Mouse (Mus musculus): ENCODE results near the gene Rhbg. TPM values are rescaled to one million over a fixed set of nuclear protein-coding genes. Genes with fewer than 3 reads are reported as not detected.

Gene Rhbg
- polyA plus RNA-seq, 1 experiment from 2014 or later, result 16.3 TPM

DNA sequence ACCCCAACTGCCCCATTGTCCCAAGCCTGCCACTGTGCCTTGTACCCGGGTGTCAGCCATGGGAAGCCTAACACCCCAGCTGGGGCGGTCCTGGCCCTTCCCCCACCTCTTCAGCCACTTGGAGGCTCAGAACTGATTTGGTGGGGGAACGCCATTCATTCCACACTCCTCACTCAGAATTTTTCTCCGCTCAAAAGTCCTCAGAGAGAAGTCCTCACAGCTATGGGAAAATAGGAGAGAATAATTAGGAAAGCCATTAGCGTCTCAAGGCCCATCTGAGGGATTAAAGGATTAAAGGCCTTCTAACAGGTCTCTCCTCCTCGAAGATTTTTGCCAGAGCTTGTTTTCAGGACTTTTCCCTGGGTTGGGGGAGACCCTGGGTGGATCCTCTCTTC lies 17.4 kb downstream of the Rhbg start:
- H3K4me3 ChIP-seq (ENCODE audit: low read depth, low read length), result no peak overlapping the region
- no peaks in the 10 kb centered on the region for H3K9me3 ChIP-seq (ENCODE audit: control insufficient read depth, low read length)
- H3K4me1 ChIP-seq (replicated peaks; ENCODE audit: control insufficient read depth, insufficient read depth, low read length), result no peaks in the 10 kb centered on the region
- no peak overlapping the region for H3K4me2 ChIP-seq
- H3K9ac ChIP-seq (ENCODE audit: low read depth, low read length), result no peak overlapping the region
- no peak overlapping the region for H3K27ac ChIP-seq (ENCODE audit: low read depth, low read length)
- DNase-seq (ENCODE audit: low spot score) (no peak), ATAC-seq (replicated peaks; ENCODE audit: low FRiP score) (no peak)
- 22% methylated on average over 6 of the region's 6 CpGs for WGBS
- peaks cover 82% of the 10 kb centered on the region for H3K27me3 ChIP-seq (replicated peaks; ENCODE audit: control insufficient read depth, insufficient read depth, low read length)
- H3K36me3 ChIP-seq (ENCODE audit: control insufficient read depth, insufficient read depth, low read length), result no peaks in the 10 kb centered on the region

DNA sequence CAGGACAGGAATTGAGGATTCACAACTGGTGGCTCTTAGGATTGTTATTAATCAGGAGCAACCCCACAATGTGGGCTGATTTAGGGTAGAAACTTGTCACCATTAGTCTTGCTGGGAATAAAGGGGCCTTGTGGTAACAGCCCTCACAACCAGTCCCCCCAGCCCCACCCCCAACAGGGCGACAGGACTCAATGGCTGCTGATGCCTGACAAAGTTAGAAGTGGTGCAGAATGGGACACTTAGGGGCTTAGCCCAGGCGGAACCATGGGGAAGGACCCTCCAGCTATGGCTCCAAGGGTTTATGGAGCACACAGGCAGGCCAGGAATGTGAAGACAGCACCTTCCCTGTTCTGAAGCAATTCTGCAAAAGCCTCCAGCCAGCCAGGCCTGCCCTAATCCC lies 18.9 kb downstream of the Rhbg start:
- no peak overlapping the region for H3K4me3 ChIP-seq (ENCODE audit: low read depth, low read length)
- WGBS, result 64% methylated on average over 2 of the region's 2 CpGs
- H3K9ac ChIP-seq (ENCODE audit: low read depth, low read length), result no peak overlapping the region
- DNase-seq (ENCODE audit: low spot score), result no peak
- no peak for ATAC-seq (replicated peaks; ENCODE audit: low FRiP score)
- H3K4me2 ChIP-seq, result no peak overlapping the region
- no peak overlapping the region for H3K27ac ChIP-seq (ENCODE audit: low read depth, low read length)
- peaks cover 81% of the 10 kb centered on the region for H3K27me3 ChIP-seq (replicated peaks; ENCODE audit: control insufficient read depth, insufficient read depth, low read length)
- no peaks in the 10 kb centered on the region for H3K36me3 ChIP-seq (ENCODE audit: control insufficient read depth, insufficient read depth, low read length)
- no peaks in the 10 kb centered on the region for H3K9me3 ChIP-seq (ENCODE audit: control insufficient read depth, low read length)
- no peaks in the 10 kb centered on the region for H3K4me1 ChIP-seq (replicated peaks; ENCODE audit: control insufficient read depth, insufficient read depth, low read length)

DNA sequence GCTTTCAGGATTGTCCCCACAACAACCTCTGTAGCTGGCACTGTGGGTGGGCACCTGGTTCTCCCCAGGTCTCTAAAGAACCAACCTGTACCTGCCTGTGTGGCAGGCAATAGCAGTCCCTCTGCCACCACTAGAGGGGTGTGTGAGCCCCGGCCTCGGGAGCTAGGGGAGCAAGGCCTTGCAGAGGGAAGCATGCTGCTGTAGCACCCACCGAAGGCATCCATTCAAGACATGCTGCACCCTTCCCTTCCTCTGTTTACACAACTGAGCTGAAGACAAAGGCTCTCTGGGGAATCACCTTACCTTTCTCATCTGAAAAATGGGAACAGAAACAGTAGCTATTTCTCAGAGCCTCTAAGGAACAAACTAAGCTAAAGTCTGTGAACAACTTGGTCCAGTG lies 19.3 kb downstream of the Rhbg start:
- Histone ChIP-seq H3K9ac (ENCODE audit: low read depth, low read length) (no peak overlapping the region), H3K36me3 (ENCODE audit: control insufficient read depth, insufficient read depth, low read length) (no peaks in the 10 kb centered on the region), H3K9me3 (ENCODE audit: control insufficient read depth, low read length) (no peaks in the 10 kb centered on the region), H3K27ac (ENCODE audit: low read depth, low read length) (no peak overlapping the region), H3K4me2 (no peak overlapping the region), H3K4me1 (replicated peaks; ENCODE audit: control insufficient read depth, insufficient read depth, low read length) (no peaks in the 10 kb centered on the region), H3K27me3 (replicated peaks; ENCODE audit: control insufficient read depth, insufficient read depth, low read length) (peaks cover 79% of the 10 kb centered on the region), H3K4me3 (ENCODE audit: low read depth, low read length) (no peak overlapping the region)
- no peak for DNase-seq (ENCODE audit: low spot score)
- WGBS, result 12% methylated on average over 3 of the region's 3 CpGs
- ATAC-seq (replicated peaks; ENCODE audit: low FRiP score), result no peak

DNA sequence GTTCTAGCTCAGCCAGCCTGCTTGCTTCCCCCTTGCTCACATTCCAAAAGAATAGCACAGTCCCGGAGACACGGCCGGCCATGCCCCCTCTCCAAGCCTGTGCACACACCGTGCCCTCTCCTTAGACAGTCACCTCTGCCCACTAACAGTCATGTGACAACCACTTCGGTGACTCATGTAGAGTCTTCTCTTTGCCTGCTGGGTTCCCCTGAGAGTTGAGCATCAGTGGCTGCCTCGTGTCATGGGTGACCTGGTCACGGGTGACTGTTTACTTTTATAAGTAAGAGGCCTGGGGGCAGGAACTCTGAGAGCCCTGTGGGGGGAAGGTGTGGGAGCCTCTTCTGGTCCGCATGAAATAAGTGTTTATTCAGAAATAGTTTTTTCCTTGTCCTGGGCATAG lies 20.5 kb downstream of the Rhbg start:
- H3K4me3 ChIP-seq (ENCODE audit: low read depth, low read length), result no peak overlapping the region
- no peaks in the 10 kb centered on the region for H3K36me3 ChIP-seq (ENCODE audit: control insufficient read depth, insufficient read depth, low read length)
- no peak overlapping the region for H3K4me2 ChIP-seq
- DNase-seq (ENCODE audit: low spot score), result no peak
- 67% methylated on average over 8 of the region's 8 CpGs for WGBS
- no peaks in the 10 kb centered on the region for H3K9me3 ChIP-seq (ENCODE audit: control insufficient read depth, low read length)
- no peak overlapping the region for H3K27ac ChIP-seq (ENCODE audit: low read depth, low read length)
- no peak overlapping the region for H3K9ac ChIP-seq (ENCODE audit: low read depth, low read length)
- ATAC-seq (replicated peaks; ENCODE audit: low FRiP score), result no peak
- no peaks in the 10 kb centered on the region for H3K4me1 ChIP-seq (replicated peaks; ENCODE audit: control insufficient read depth, insufficient read depth, low read length)
- peaks cover 76% of the 10 kb centered on the region for H3K27me3 ChIP-seq (replicated peaks; ENCODE audit: control insufficient read depth, insufficient read depth, low read length)

DNA sequence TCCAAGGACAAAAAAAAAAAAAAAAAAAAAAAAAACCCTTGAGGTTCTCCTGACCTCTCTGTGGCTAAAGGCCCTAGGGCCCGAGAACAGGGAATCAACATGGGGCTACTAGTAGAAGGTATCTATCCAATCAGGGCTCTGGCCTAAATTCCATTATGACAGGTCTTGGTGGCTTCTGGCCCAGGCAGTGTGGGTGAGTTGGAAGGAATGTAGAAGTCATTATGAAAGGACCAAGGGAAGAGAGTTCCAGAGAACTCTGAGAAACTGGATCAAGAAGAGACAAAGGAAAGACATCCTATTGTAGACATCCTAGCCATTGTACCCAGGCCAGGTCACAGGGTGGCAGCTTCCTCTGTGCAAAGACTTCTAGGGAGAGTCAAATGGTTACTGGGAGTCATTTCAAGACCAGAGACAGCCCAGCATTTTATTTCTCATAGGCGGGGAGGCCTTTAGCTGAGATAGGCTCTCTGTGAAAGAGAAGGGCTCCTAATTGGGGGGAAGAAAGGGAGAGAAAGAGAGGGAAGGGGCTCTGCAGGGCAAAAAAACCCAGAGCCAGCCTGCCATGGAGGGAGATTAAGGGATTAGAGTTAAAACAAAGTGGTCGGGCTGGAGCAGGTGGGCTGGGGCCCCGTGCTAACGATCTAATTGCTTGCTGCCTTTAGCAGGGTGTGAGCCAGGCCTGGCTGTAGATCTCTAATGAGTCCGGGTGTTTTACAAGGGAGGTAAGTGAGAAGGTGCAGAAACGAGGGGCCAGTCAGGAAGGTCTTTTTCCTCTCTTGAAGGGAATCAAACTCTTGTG lies 21.5 kb downstream of the Rhbg start:
- no peaks in the 10 kb centered on the region for H3K36me3 ChIP-seq (ENCODE audit: control insufficient read depth, insufficient read depth, low read length)
- H3K4me1 ChIP-seq (replicated peaks; ENCODE audit: control insufficient read depth, insufficient read depth, low read length), result no peaks in the 10 kb centered on the region
- ATAC-seq (replicated peaks; ENCODE audit: low FRiP score) (no peak), DNase-seq (ENCODE audit: low spot score) (no peak)
- peaks cover 73% of the 10 kb centered on the region for H3K27me3 ChIP-seq (replicated peaks; ENCODE audit: control insufficient read depth, insufficient read depth, low read length)
- H3K27ac ChIP-seq (ENCODE audit: low read depth, low read length), result no peak overlapping the region
- no peaks in the 10 kb centered on the region for H3K9me3 ChIP-seq (ENCODE audit: control insufficient read depth, low read length)
- H3K4me3 ChIP-seq (ENCODE audit: low read depth, low read length), result no peak overlapping the region
- H3K4me2 ChIP-seq, result no peak overlapping the region
- WGBS, result 27% methylated on average over 7 of the region's 7 CpGs
- no peak overlapping the region for H3K9ac ChIP-seq (ENCODE audit: low read depth, low read length)

DNA sequence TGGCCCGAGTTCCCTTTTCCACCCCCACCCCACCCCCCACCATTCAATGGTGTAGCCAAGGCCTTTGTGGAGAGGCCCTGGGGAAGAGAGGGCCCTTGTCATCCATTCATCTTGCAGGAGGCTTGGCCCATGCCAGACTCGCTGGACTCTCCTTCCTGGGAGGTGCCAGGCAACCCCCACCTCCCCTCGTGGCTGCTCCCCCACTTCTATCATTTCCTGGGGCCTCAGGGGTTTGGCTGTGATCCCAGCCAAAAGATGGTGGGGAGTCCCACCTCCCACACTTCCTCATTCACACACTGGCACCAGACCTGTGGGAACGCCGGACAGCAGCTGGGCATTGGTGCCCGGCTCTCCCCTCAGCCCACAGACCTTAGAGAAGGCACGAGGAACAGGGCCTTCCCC lies 22.2 kb downstream of the Rhbg start:
- Histone ChIP-seq H3K9me3 (ENCODE audit: control insufficient read depth, low read length) (no peaks in the 10 kb centered on the region), H3K27ac (ENCODE audit: low read depth, low read length) (no peak overlapping the region), H3K4me1 (replicated peaks; ENCODE audit: control insufficient read depth, insufficient read depth, low read length) (no peaks in the 10 kb centered on the region), H3K9ac (ENCODE audit: low read depth, low read length) (no peak overlapping the region), H3K27me3 (replicated peaks; ENCODE audit: control insufficient read depth, insufficient read depth, low read length) (peaks cover 66% of the 10 kb centered on the region), H3K4me2 (no peak overlapping the region), H3K4me3 (ENCODE audit: low read depth, low read length) (no peak overlapping the region), H3K36me3 (ENCODE audit: control insufficient read depth, insufficient read depth, low read length) (no peaks in the 10 kb centered on the region)
- no peak for ATAC-seq (replicated peaks; ENCODE audit: low FRiP score)
- WGBS, result 57% methylated on average over 7 of the region's 7 CpGs
- DNase-seq (ENCODE audit: low spot score), result no peak

DNA sequence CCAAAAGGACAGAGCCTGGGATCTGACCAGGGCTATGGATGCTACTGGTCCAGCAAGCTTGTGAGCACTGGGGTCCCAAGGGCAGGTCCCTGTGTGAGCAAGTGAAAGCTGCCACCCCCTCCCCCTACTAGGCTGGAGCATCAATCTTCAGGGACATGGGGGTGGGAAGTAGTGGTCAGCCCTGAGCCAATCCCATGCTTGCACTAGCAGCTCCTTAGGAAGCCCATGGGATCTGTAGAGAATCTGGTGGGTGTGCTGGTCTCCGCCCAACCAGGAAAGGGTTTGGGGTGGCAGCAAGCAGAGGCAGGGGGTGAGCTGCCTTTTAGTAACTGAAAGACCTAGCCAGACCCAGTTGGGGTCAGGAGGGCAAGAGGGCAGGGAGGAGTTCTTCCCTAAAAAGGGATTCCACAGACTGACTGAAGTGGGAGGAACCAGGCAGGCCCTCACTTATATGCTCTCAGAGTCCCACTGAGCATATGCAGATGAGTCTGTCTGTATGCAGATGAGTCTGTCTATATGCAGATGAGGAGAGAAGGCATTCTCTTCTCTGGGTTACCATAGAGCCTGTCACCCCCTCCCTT lies 23.4 kb downstream of the Rhbg start:
- Histone ChIP-seq H3K27ac (ENCODE audit: low read depth, low read length) (no peak overlapping the region), H3K4me2 (no peak overlapping the region), H3K36me3 (ENCODE audit: control insufficient read depth, insufficient read depth, low read length) (no peaks in the 10 kb centered on the region), H3K4me1 (replicated peaks; ENCODE audit: control insufficient read depth, insufficient read depth, low read length) (no peaks in the 10 kb centered on the region), H3K4me3 (ENCODE audit: low read depth, low read length) (no peak overlapping the region), H3K9me3 (ENCODE audit: control insufficient read depth, low read length) (no peaks in the 10 kb centered on the region), H3K9ac (ENCODE audit: low read depth, low read length) (no peak overlapping the region), H3K27me3 (replicated peaks; ENCODE audit: control insufficient read depth, insufficient read depth, low read length) (peaks cover 54% of the 10 kb centered on the region)
- ATAC-seq (replicated peaks; ENCODE audit: low FRiP score), result no peak
- no peak for DNase-seq (ENCODE audit: low spot score)
- WGBS, result 50% methylated on average over 1 of the region's 1 CpGs

DNA sequence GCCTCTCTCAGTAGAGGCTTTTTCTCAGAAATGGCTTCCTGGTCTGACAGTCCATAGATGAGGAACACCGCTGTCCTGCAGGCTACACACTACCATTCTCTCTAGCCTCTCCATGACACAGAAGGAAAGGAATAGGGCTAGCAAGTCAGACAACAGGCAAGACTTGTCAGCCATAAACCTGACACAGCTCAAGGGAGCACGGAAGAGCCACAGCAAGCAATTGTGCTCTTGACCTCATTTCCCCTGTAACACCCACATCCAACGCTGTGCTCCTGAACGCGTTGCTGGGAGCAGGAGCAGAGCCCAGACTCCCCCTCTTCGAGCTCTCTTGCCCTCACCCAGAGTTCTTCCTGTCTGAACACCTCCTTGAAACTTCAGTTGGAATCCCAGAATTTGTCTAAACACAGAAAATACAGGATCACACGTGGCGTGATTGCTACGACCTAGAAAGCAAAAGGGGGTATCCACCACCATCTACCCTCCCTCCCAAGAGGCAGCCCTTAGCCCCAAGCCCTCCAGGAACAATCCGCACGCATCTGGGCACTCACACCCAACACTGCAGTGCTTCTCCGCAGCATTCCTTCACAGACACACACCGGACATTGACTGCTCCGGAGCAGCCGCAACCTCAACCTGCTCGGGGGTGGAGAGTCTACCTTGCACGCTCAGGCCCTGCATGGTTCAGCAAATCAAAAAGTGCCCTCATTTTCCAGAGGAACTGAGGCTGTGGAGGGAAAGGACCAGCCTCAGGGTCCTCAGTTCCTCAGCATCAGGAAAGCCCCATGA lies 24.1 kb downstream of the Rhbg start:
- 45% methylated on average over 17 of the region's 17 CpGs for WGBS
- ATAC-seq (replicated peaks; ENCODE audit: low FRiP score) (no peak), DNase-seq (ENCODE audit: low spot score) (no peak)
- no peaks in the 10 kb centered on the region for H3K36me3 ChIP-seq (ENCODE audit: control insufficient read depth, insufficient read depth, low read length)
- peaks cover 54% of the 10 kb centered on the region for H3K27me3 ChIP-seq (replicated peaks; ENCODE audit: control insufficient read depth, insufficient read depth, low read length)
- H3K4me1 ChIP-seq (replicated peaks; ENCODE audit: control insufficient read depth, insufficient read depth, low read length), result no peaks in the 10 kb centered on the region
- H3K4me2 ChIP-seq, result no peak overlapping the region
- no peak overlapping the region for H3K4me3 ChIP-seq (ENCODE audit: low read depth, low read length)
- no peaks in the 10 kb centered on the region for H3K9me3 ChIP-seq (ENCODE audit: control insufficient read depth, low read length)
- no peak overlapping the region for H3K27ac ChIP-seq (ENCODE audit: low read depth, low read length)
- no peak overlapping the region for H3K9ac ChIP-seq (ENCODE audit: low read depth, low read length)
